Mouse (Mus musculus) forebrain, embryonic 16.5 days (tissue): ENCODE results near the gene Syce3. TPM values are rescaled to one million over a fixed set of nuclear protein-coding genes. Genes with fewer than 3 reads are reported as not detected.

Experiments
- ATAC-seq: fragments of 200-750 bp; cut with Nextera tagmentation; 2 replicates; pipeline ENCODE4 v1.8.0; 2017; ENCODE audit warnings: mild to moderate bottlenecking, moderate library complexity
- H3K27ac ChIP-seq: fragments of 300-500 bp; sonication (generic); 2 replicates; pipeline ENCODE4 v1.5.1; 2014; ENCODE audit warnings: low read length, control low read depth
- H3K27me3 ChIP-seq: fragments of 300-500 bp; sonication (generic); replicated peaks from 2 replicates; pipeline ENCODE4 v1.6.1; 2014; ENCODE audit warnings: low read length; ENCODE audit not compliant: control insufficient read depth, insufficient read depth
- H3K36me3 ChIP-seq: fragments of 300-500 bp; sonication (generic); 2 replicates; pipeline ENCODE4 v1.6.1; 2014; ENCODE audit not compliant: control insufficient read depth, insufficient read depth
- H3K4me1 ChIP-seq: fragments of 300-500 bp; sonication (generic); replicated peaks from 2 replicates; pipeline ENCODE4 v1.6.1; 2014; ENCODE audit warnings: low read length; ENCODE audit not compliant: control insufficient read depth, insufficient read depth
- H3K4me2 ChIP-seq: fragments of 300-500 bp; sonication (generic); 2 replicates; pipeline ENCODE4 v1.6.1; 2014; ENCODE audit warnings: mild to moderate bottlenecking, low read length, control low read depth
- H3K4me3 ChIP-seq: fragments of 300-500 bp; sonication (generic); replicated peaks from 2 replicates; pipeline ENCODE4 v1.5.1; 2014; ENCODE audit warnings: mild to moderate bottlenecking, low read length, control low read depth
- H3K9ac ChIP-seq: fragments of 300-500 bp; sonication (generic); replicated peaks from 2 replicates; pipeline ENCODE4 v1.6.1; 2014; ENCODE audit warnings: low read depth, low read length, control low read depth
- H3K9me3 ChIP-seq: fragments of 300-500 bp; sonication (generic); 2 replicates; pipeline ENCODE4 v1.6.1; 2016; ENCODE audit warnings: low read length; ENCODE audit not compliant: control insufficient read depth
- WGBS: fragments of 180-500 bp; shearing (Covaris S2); extraction: QIAGEN DNeasy Blood & Tissue Kit; methylation state at CpG from one replicate; pipeline ENCODE4 v1.1.7; 2014; 5-methylcytosine and 5-hydroxymethylcytosine counted together
- polyA plus RNA-seq: library from polyadenylated mRNA; unstranded; fragments of >200 nt; fragmentation: Nextera tagmentation; extraction: Ambion mirVana; gene quantifications from 2 replicates; pipeline ENCODE4 v1.2.1, GENCODE M21; 2015

The Syce3 gene
- polyA plus RNA-seq, 1 experiment from 2014 or later: not detected

DNA sequence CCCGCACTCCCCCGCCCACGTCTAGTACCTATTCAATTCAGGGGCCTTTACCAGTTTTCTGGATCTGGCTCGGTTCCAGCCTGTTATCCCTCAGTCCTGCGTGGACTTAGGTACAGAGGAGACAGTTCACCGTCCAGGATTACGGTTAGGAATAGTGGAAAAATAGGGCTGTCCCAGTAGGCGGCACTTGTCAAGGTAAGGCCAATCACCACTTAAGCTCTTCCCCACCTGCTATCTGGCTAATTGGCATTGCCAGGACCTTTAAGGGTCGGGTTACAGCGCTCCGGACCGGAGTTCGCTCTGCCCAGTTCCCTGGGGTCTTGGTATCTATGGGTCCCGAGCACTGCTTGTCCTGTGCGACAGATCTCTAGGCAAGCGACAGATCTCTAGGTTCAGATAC lies 33.3 kb downstream of the Syce3 start, which contains the start of gene Tymp:
TSS of gene Tymp (minus strand) at position 83 of the 400 bp plus-strand sequence.
- H3K27me3 ChIP-seq: peaks cover 40% of the 10 kb centered on the region
- ATAC-seq: no peak
- no peak within 1 kb of the TSS for H3K4me2 ChIP-seq
- no peak within 1 kb of the TSS for H3K9ac ChIP-seq
- H3K27ac ChIP-seq: no peak within 1 kb of the TSS
- H3K4me1 ChIP-seq: peaks cover 27% of the 10 kb centered on the region
- WGBS: 21% methylated on average over 16 of the region's 16 CpGs
- peaks cover 7% of the 10 kb centered on the region for H3K36me3 ChIP-seq
- no peak within 1 kb of the TSS for H3K4me3 ChIP-seq
- no peaks in the 10 kb centered on the region for H3K9me3 ChIP-seq

- Histone ChIP-seq H3K9ac (no peak overlapping the region), H3K9me3 (no peaks in the 10 kb centered on the region), H3K36me3 (peaks cover 13% of the 10 kb centered on the region), H3K4me3 (no peak overlapping the region), H3K4me1 (peaks cover 27% of the 10 kb centered on the region), H3K4me2 (no peak overlapping the region), H3K27me3 (peaks cover 40% of the 10 kb centered on the region), H3K27ac (no peak overlapping the region)
- WGBS: 83% methylated on average over 7 of the region's 7 CpGs
- no peak for ATAC-seq
Observed at GRCm38 (mm10) chr15:89376040-89376439, 34.3 kb downstream of the Syce3 start.

DNA sequence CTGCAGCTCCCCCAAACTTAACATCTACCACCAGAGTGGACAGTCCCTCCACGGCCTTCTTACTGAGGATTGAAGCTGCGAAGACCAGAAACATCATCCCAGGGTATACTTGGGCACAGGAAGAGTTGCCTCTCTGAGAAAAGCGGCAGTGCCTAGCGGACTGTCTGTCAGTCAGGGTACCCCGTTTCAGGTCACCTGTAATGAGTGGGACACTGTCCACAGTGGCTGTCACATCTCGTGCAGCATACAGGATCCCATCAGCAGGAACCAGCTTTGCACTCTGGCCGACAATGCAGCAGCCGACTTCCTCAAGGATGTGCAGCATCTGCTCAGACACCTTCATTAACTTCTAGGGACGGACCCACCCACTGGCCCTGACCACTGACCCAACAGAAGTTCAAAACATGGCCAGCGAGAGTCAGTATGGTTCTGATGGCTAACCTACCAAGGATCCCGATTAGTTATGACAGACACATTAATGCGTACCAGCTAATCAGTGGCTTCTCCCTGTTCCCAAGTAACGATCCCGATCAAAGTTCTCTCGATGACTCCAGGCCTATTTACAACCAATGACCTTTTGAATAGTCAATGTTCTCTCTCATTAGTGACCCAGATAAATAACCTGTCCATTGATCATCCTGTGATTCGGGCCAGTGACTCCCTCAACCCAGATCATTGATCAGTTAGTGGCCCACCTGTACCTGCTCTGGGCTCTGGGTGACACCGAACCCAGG lies 35.3 kb downstream of the Syce3 start:
- peaks cover 37% of the 10 kb centered on the region for H3K27me3 ChIP-seq
- no peak overlapping the region for H3K27ac ChIP-seq
- no peaks in the 10 kb centered on the region for H3K9me3 ChIP-seq
- H3K9ac ChIP-seq: no peak overlapping the region
- H3K4me3 ChIP-seq: no peak overlapping the region
- H3K4me2 ChIP-seq: no peak overlapping the region
- H3K4me1 ChIP-seq: peaks cover 27% of the 10 kb centered on the region
- no peak for ATAC-seq
- H3K36me3 ChIP-seq: peaks cover 21% of the 10 kb centered on the region
- WGBS: 91% methylated on average over 17 of the region's 17 CpGs

- 45% methylated on average over 9 of the region's 9 CpGs for WGBS
- Histone ChIP-seq H3K4me1 (peaks cover 25% of the 10 kb centered on the region), H3K27ac (peak overlapping the region; percentile 92; the same call in 1 of the 2 replicates), H3K36me3 (peaks cover 24% of the 10 kb centered on the region), H3K4me2 (peak overlapping the region; percentile 75), H3K4me3 (peak overlapping the region; percentile 89), H3K27me3 (peaks cover 33% of the 10 kb centered on the region), H3K9me3 (no peaks in the 10 kb centered on the region), H3K9ac (peak overlapping the region; percentile 91)
- ATAC-seq: no peak
Observed at GRCm38 (mm10) chr15:89374340-89374739, 36.0 kb downstream of the Syce3 start.

- H3K9ac ChIP-seq: peak within 1 kb of the TSS; percentile 91
- peak within 1 kb of the TSS; percentile 89 for H3K4me3 ChIP-seq
- H3K9me3 ChIP-seq: no peaks in the 10 kb centered on the region
- peak within 1 kb of the TSS; percentile 92 for H3K27ac ChIP-seq
- H3K27me3 ChIP-seq: peaks cover 28% of the 10 kb centered on the region
- WGBS: under 1% methylated on average over 40 of the region's 42 CpGs
- H3K36me3 ChIP-seq: peaks cover 25% of the 10 kb centered on the region
- peak within 1 kb of the TSS; percentile 75 for H3K4me2 ChIP-seq
- ATAC-seq: peak; percentile 89
- peaks cover 20% of the 10 kb centered on the region for H3K4me1 ChIP-seq
Observed at GRCm38 (mm10) chr15:89373762-89374248, 36.5 kb downstream of the Syce3 start, which contains the start of gene Sco2. Gene Sco2, minus strand, starts transcription at chr15:89373846.

GRCm38 (mm10) chr15:89373027-89373761 lies 37.1 kb downstream of the Syce3 start:
- peak overlapping the region; percentile 92 for H3K27ac ChIP-seq
- peak; percentile 85 for ATAC-seq
- 2% methylated on average over 35 of the region's 35 CpGs for WGBS
- peak overlapping the region; percentile 89 for H3K4me3 ChIP-seq
- peak overlapping the region; percentile 91 for H3K9ac ChIP-seq
- H3K4me1 ChIP-seq: peaks cover 14% of the 10 kb centered on the region
- peaks cover 29% of the 10 kb centered on the region for H3K36me3 ChIP-seq
- peak overlapping the region; percentile 75 for H3K4me2 ChIP-seq
- peaks cover 22% of the 10 kb centered on the region for H3K27me3 ChIP-seq
- no peaks in the 10 kb centered on the region for H3K9me3 ChIP-seq

GRCm38 (mm10) chr15:89372536-89372935 lies 37.8 kb downstream of the Syce3 start:
- peak overlapping the region; percentile 75 for H3K4me2 ChIP-seq
- ATAC-seq: no peak
- H3K27ac ChIP-seq: no peak overlapping the region
- 83% methylated on average over 7 of the region's 7 CpGs for WGBS
- H3K36me3 ChIP-seq: peaks cover 36% of the 10 kb centered on the region
- H3K4me3 ChIP-seq: peak overlapping the region; percentile 89
- peaks cover 15% of the 10 kb centered on the region for H3K27me3 ChIP-seq
- no peaks in the 10 kb centered on the region for H3K9me3 ChIP-seq
- no peak overlapping the region for H3K9ac ChIP-seq
- peaks cover 14% of the 10 kb centered on the region for H3K4me1 ChIP-seq

DNA sequence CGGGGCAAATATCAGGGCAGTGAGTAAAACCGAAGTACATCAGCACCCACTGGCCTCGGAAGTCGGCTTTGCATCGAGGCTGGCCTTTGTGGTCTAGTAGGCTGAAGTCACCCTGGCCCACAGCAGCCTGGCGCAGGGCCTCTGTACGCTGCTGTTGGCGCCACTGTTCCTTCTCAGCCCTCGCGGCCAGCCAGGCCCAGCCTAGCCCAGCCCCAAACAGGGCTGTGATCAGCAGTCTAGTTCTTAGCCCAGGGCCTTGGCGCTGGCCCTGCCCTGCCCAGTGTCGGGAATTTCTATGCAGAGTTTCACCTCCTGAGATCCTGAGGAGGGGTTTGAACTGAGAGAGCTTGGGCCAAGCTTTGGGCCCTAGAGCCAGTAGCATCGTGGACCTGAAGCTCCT lies 38.2 kb downstream of the Syce3 start:
- no peaks in the 10 kb centered on the region for H3K9me3 ChIP-seq
- no peak overlapping the region for H3K4me3 ChIP-seq
- no peak for ATAC-seq
- no peak overlapping the region for H3K4me2 ChIP-seq
- no peak overlapping the region for H3K27ac ChIP-seq
- no peak overlapping the region for H3K9ac ChIP-seq
- 89% methylated on average over 13 of the region's 13 CpGs for WGBS
- peaks cover 36% of the 10 kb centered on the region for H3K36me3 ChIP-seq
- H3K27me3 ChIP-seq: peaks cover 10% of the 10 kb centered on the region
- H3K4me1 ChIP-seq: peaks cover 14% of the 10 kb centered on the region

DNA sequence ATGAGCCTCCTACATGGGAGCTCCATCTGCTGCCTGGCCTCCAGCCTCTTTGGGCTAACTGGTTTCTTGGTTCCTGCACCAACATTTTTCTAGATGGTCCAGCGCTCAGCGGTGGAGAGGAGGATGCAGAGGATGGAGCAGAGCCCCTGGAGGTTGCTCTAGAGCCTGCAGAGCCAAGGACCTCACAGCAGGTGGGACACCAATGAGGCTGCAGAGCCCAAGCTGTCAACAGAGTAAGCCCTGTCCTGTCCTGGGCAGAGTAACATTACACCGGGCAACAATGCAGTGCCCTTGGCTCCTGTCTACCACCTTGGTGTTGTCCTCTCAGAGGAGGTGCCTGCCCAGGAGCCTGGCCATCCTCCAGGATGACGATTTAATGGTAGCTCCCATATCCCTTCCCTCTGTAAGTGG lies 45.2 kb downstream of the Syce3 start:
- Histone ChIP-seq H3K4me3 (no peak overlapping the region), H3K36me3 (peaks cover 58% of the 10 kb centered on the region), H3K9me3 (no peaks in the 10 kb centered on the region), H3K27me3 (no peaks in the 10 kb centered on the region), H3K27ac (no peak overlapping the region), H3K4me2 (no peak overlapping the region), H3K4me1 (no peaks in the 10 kb centered on the region), H3K9ac (no peak overlapping the region)
- ATAC-seq: no peak
- WGBS: 90% methylated on average over 4 of the region's 4 CpGs
